Mouse (Mus musculus): Measurements from ENCODE around the gene Olfr1359. TPM values are rescaled to one million over a fixed set of nuclear protein-coding genes. Genes with fewer than 3 reads are reported as not detected.
"Not testable (repeated sequence)": the region's sequence is repeated elsewhere in the genome, so short reads cannot be mapped to it uniquely, and the experiment has no call there.

Olfr1359 gene
- polyA plus RNA-seq, 1 experiment, result not detected

- Histone ChIP-seq H3K36me3 (ENCODE audit: control insufficient read depth) (peaks cover 36% of the 10 kb centered on the region), H3K27me3 (ENCODE audit: control insufficient read depth) (no peaks in the 10 kb centered on the region), H3K4me3 (replicated peaks) (peak overlapping the region; percentile 68), H3K4me1 (ENCODE audit: control insufficient read depth) (peaks cover 59% of the 10 kb centered on the region), H3K9me3 (ENCODE audit: control insufficient read depth, low read length) (no peaks in the 10 kb centered on the region)
- TF ChIP-seq TAL1 (IDR thresholded peaks at IDR 0.05; ENCODE audit: low read length) (no peak), GATA1 (IDR thresholded peaks at IDR 0.05; ENCODE audit: low read length) (no peak)
Observed at GRCm38 (mm10) chr13:21749387-21750158, 51.7 kb downstream of the Olfr1359 start.

GRCm38 (mm10) chr13:21750159-21751017 is 52.5 kb downstream of the Olfr1359 start, which contains the start of gene Hist1h4k:
Gene Hist1h4k, minus strand, starts transcription at chr13:21750505.
- peaks cover 61% of the 10 kb centered on the region for H3K4me1 ChIP-seq (ENCODE audit: control insufficient read depth)
- not testable (repeated sequence) for H3K9me3 ChIP-seq (ENCODE audit: control insufficient read depth, low read length); H3K27me3 ChIP-seq (ENCODE audit: control insufficient read depth)
- peaks cover 35% of the 10 kb centered on the region for H3K36me3 ChIP-seq (ENCODE audit: control insufficient read depth)
- H3K4me3 ChIP-seq (replicated peaks), result peak within 1 kb of the TSS; percentile 68

GRCm38 (mm10) chr13:21751417-21751816 is 53.5 kb downstream of the Olfr1359 start:
- no peak for TF ChIP-seq TAL1 (IDR thresholded peaks at IDR 0.05; ENCODE audit: low read length)
- no peak for TF ChIP-seq GATA1 (IDR thresholded peaks at IDR 0.05; ENCODE audit: low read length)
- Histone ChIP-seq H3K36me3 (ENCODE audit: control insufficient read depth) (peaks cover 25% of the 10 kb centered on the region), H3K4me1 (ENCODE audit: control insufficient read depth) (peaks cover 60% of the 10 kb centered on the region), H3K9me3 (ENCODE audit: control insufficient read depth, low read length) (no peaks in the 10 kb centered on the region), H3K4me3 (replicated peaks) (peak overlapping the region; percentile 64), H3K27me3 (ENCODE audit: control insufficient read depth) (no peaks in the 10 kb centered on the region)

GRCm38 (mm10) chr13:21751827-21752226 is 53.9 kb downstream of the Olfr1359 start:
- no peak for TF ChIP-seq TAL1 (IDR thresholded peaks at IDR 0.05; ENCODE audit: low read length)
- TF ChIP-seq GATA1 (IDR thresholded peaks at IDR 0.05; ENCODE audit: low read length), result no peak
- H3K4me3 ChIP-seq (replicated peaks), result peak overlapping the region; percentile 64
- H3K4me1 ChIP-seq (ENCODE audit: control insufficient read depth), result peaks cover 60% of the 10 kb centered on the region
- H3K9me3 ChIP-seq (ENCODE audit: control insufficient read depth, low read length), result no peaks in the 10 kb centered on the region
- H3K27me3 ChIP-seq (ENCODE audit: control insufficient read depth), result no peaks in the 10 kb centered on the region
- peaks cover 23% of the 10 kb centered on the region for H3K36me3 ChIP-seq (ENCODE audit: control insufficient read depth)

GRCm38 (mm10) chr13:21752356-21752755 is 54.4 kb downstream of the Olfr1359 start:
- TF ChIP-seq GATA1 (IDR thresholded peaks at IDR 0.05; ENCODE audit: low read length) (no peak), TAL1 (IDR thresholded peaks at IDR 0.05; ENCODE audit: low read length) (no peak)
- peaks cover 58% of the 10 kb centered on the region for H3K4me1 ChIP-seq (ENCODE audit: control insufficient read depth)
- H3K9me3 ChIP-seq (ENCODE audit: control insufficient read depth, low read length), result no peaks in the 10 kb centered on the region

GRCm38 (mm10) chr13:21753051-21753523 is 55.2 kb downstream of the Olfr1359 start:
- Histone ChIP-seq H3K27me3 (ENCODE audit: control insufficient read depth) (no peaks in the 10 kb centered on the region), H3K4me1 (ENCODE audit: control insufficient read depth) (peaks cover 54% of the 10 kb centered on the region), H3K36me3 (ENCODE audit: control insufficient read depth) (peaks cover 19% of the 10 kb centered on the region), H3K9me3 (ENCODE audit: control insufficient read depth, low read length) (no peaks in the 10 kb centered on the region), H3K4me3 (replicated peaks) (peak overlapping the region; percentile 64)
- TF ChIP-seq TAL1 (IDR thresholded peaks at IDR 0.05; ENCODE audit: low read length), result no peak
- no peak for TF ChIP-seq GATA1 (IDR thresholded peaks at IDR 0.05; ENCODE audit: low read length)

More at GRCm38 (mm10) chr13:21752356-21752755, 54.4 kb downstream of the Olfr1359 start:
- Histone ChIP-seq H3K4me3 (replicated peaks) (peak overlapping the region; percentile 64), H3K36me3 (ENCODE audit: control insufficient read depth) (peaks cover 21% of the 10 kb centered on the region), H3K27me3 (ENCODE audit: control insufficient read depth) (no peaks in the 10 kb centered on the region)

GRCm38 (mm10) chr13:21753524-21754285 is 55.8 kb downstream of the Olfr1359 start, which contains the start of the genes Hist1h2ak and Hist1h2bn:
Gene Hist1h2ak, minus strand, starts transcription at chr13:21753827.
Gene Hist1h2bn, plus strand, starts transcription at chr13:21754123.
- 0 out of 2 replicates have a peak, but pooled peaks have one; percentile 21 for TF ChIP-seq GATA1 (IDR thresholded peaks at IDR 0.05; ENCODE audit: low read length)
- Histone ChIP-seq H3K36me3 (ENCODE audit: control insufficient read depth) (peaks cover 14% of the 10 kb centered on the region), H3K4me3 (replicated peaks) (peak within 1 kb of the TSS; percentile 65), H3K4me1 (ENCODE audit: control insufficient read depth) (peaks cover 49% of the 10 kb centered on the region)
- H3K27me3 ChIP-seq (ENCODE audit: control insufficient read depth); H3K9me3 ChIP-seq (ENCODE audit: control insufficient read depth, low read length): not testable (repeated sequence)

- H3K9me3 ChIP-seq (ENCODE audit: control insufficient read depth, low read length); H3K36me3 ChIP-seq (ENCODE audit: control insufficient read depth); H3K27me3 ChIP-seq (ENCODE audit: control insufficient read depth): not testable (repeated sequence)
- H3K4me1 ChIP-seq (ENCODE audit: control insufficient read depth), result peaks cover 49% of the 10 kb centered on the region
- peak; percentile 89 for TF ChIP-seq GATA1 (IDR thresholded peaks at IDR 0.05; ENCODE audit: low read length)
- H3K4me3 ChIP-seq (replicated peaks), result peak overlapping the region; percentile 65
Observed at GRCm38 (mm10) chr13:21754294-21755001, 56.5 kb downstream of the Olfr1359 start.

Measured in erythroblast, embryonic 14.5 days (primary cell).